ENCODE assay signal across 14 mouse cellular contexts in genomic region chr11:103807966-103808365, GRCm38 (mm10). TPM values are rescaled to one million over a fixed set of nuclear protein-coding genes. Genes with fewer than 3 reads are reported as not detected.
DNase-seq lines count a peak whose midpoint lies in the region.
"Had no signal": no experiment of that assay in that cellular context is flagged by ENCODE, and none has a peak within 500 bp of the region (broad histone marks: within the 10 kb centered on the region; RNA-seq: fewer than 3 reads in every experiment).

No protein-coding gene starts in this region.

- H3K4me1 ChIP-seq in midbrain, embryonic 10.5 days, result peaks cover 56% of the 10 kb centered on the region

- 53% methylated on average over 12 of the region's 12 CpGs for WGBS in midbrain, embryonic 10.5 days

- H3K36me3 ChIP-seq in midbrain, embryonic 10.5 days, result peaks cover 36% of the 10 kb centered on the region
- H3K36me3 ChIP-seq: embryonic facial prominence, embryonic 15.5 days; limb, embryonic 13.5 days; stomach, embryonic 15.5 days had no signal

- peaks cover 14% of the 10 kb centered on the region for H3K9me3 ChIP-seq in midbrain, embryonic 10.5 days (replicated peaks)
- H3K9me3 ChIP-seq: embryonic facial prominence, embryonic 15.5 days; stomach, embryonic 15.5 days had no signal

- 0 out of 2 replicates have a peak overlapping the region, but pooled peaks have one; percentile 60 for H3K4me3 ChIP-seq in midbrain, embryonic 10.5 days
- H3K4me3 ChIP-seq: embryonic facial prominence, embryonic 15.5 days; limb, embryonic 13.5 days; stomach, embryonic 15.5 days had no signal

- peaks cover 79% of the 10 kb centered on the region for H3K27me3 ChIP-seq in midbrain, embryonic 10.5 days (ENCODE audit: low read depth, poor library complexity, severe bottlenecking)

- peak overlapping the region; percentile 91 for H3K27ac ChIP-seq in midbrain, embryonic 10.5 days (replicated peaks)
- H3K27ac ChIP-seq: embryonic facial prominence, embryonic 15.5 days; limb, embryonic 13.5 days; stomach, embryonic 15.5 days had no signal

- peak; percentile 15 for DNase-seq in adrenal gland, postnatal 25 days
- DNase-seq in adrenal gland, adult (ENCODE audit: inconsistent age in 2 of 2, low spot score in 1 of 2), result no peak
- DNase-seq in left cerebral cortex, postnatal 4 days, result peak; percentile 87
- no peak for DNase-seq in left cerebral cortex, postnatal 14 days (ENCODE audit: low spot score in 2 of 2)
- no peak for DNase-seq in midbrain, embryonic 10.5 days (ENCODE audit: low spot score)
- DNase-seq in retina, postnatal 1 day, result peak; percentile 94
- no peak for DNase-seq in natural killer cell, adult 2 months (ENCODE audit: low spot score in 2 of 2)
- DNase-seq in B cell, adult 2 months, result no peak
- DNase-seq: gastrocnemius, postnatal 10 days; lung, postnatal 10 days had no signal

- intact Hi-C loops in left cerebral cortex, postnatal 4 days (cut with DNase I), result no loop called here
- intact Hi-C loops in left cerebral cortex, postnatal 14 days (cut with DNase I), result no loop called here

RNA-seq across cellular contexts. Expression of gene Wnt3, which starts 34.0 kb away (rescaled TPM):
- total RNA-seq in adrenal gland, postnatal 25 days (2021), result 0.15 TPM in 1 of 2 replicates, not detected in the other
- total RNA-seq in left cerebral cortex, postnatal 4 days (2021), result 1 to 10 TPM; 2.5 to 2.8 TPM
- under 1 TPM; 0.82 to 0.83 TPM for total RNA-seq in left cerebral cortex, postnatal 14 days (2021)
- polyA plus RNA-seq in midbrain, embryonic 10.5 days (2016; fragmentation: Nextera tagmentation; extraction: Ambion mirVana), result 9.8 and 10.8 TPM in 2 replicates
- total RNA-seq: heart, postnatal 25 days had no signal

RNA-seq across cellular contexts. Expression of gene Wnt9b, which starts 58.3 kb away (rescaled TPM):
- total RNA-seq in adrenal gland, postnatal 25 days (2021), result 0.12 TPM in 1 of 2 replicates, not detected in the other
- total RNA-seq in left cerebral cortex, postnatal 4 days (2021), result not detected
- under 1 TPM in 1 of 2 experiments, not detected in 1; 0.06 TPM for total RNA-seq in left cerebral cortex, postnatal 14 days (2021)
- 0.43 and 0.73 TPM in 2 replicates for polyA plus RNA-seq in midbrain, embryonic 10.5 days (2016; fragmentation: Nextera tagmentation; extraction: Ambion mirVana)
- polyA plus RNA-seq: stomach, embryonic 15.5 days had no signal

Comparison
In these comparisons a context has a peak if more than half of its experiments do, and no peak if none do; other contexts are left out.
1. DNase-seq: peak in adrenal gland, postnatal 25 days (single experiment), left cerebral cortex, postnatal 4 days (single experiment) and retina, postnatal 1 day (single experiment); none in adrenal gland, adult (0 of 2), left cerebral cortex, postnatal 14 days (0 of 2), midbrain, embryonic 10.5 days (single experiment), natural killer cell, adult 2 months (0 of 2) and B cell, adult 2 months (0 of 2).